Mouse (Mus musculus) bone marrow, adult 2 months (tissue): ENCODE measurements around the gene Chd4. TPM values are rescaled to one million over a fixed set of nuclear protein-coding genes. Genes with fewer than 3 reads are reported as not detected.

ENCODE experiments used
- H3K27ac ChIP-seq: fragments of 200-500 bp; 2 replicates; pipeline ENCODE4 v1.5.1; 2012; ENCODE audit warnings: low read depth, mild to moderate bottlenecking, control low read depth, inconsistent platforms, low read length; ENCODE audit not compliant: control insufficient read depth, poor library complexity, insufficient read depth
- H3K4me1 ChIP-seq: fragments of 200-500 bp; 2 replicates; pipeline ENCODE4 v1.6.1; 2011; ENCODE audit warnings: low read length; ENCODE audit not compliant: control insufficient read depth, insufficient read depth
- H3K4me3 ChIP-seq: fragments of 200-500 bp; replicated peaks from 2 replicates; pipeline ENCODE3; 2011; ENCODE audit warnings: mild to moderate bottlenecking, low read depth, low read length, control low read depth; ENCODE audit not compliant: control insufficient read depth
- CTCF ChIP-seq: fragments of 200-500 bp; IDR thresholded peaks from 2 replicates; pipeline ENCODE4 v1.5.1; 2011; ENCODE audit warnings: low read length, control low read depth; ENCODE audit not compliant: control insufficient read depth, insufficient read depth
- POLR2A ChIP-seq: fragments of 200-500 bp; IDR thresholded peaks from 2 replicates; pipeline ENCODE4 v1.6.1; 2011; ENCODE audit warnings: low read depth, mild to moderate bottlenecking, control low read depth, low read length, borderline replicate concordance; ENCODE audit not compliant: control insufficient read depth
- WGBS: fragments of 180-500 bp; shearing (Covaris S2); methylation state at CpG from one replicate; pipeline ENCODE4 v1.1.7; 2018; 5-methylcytosine and 5-hydroxymethylcytosine counted together
- polyA plus RNA-seq: library from polyadenylated mRNA; stranded (reverse); fragments of >200 nt; gene quantifications from 2 replicates; pipeline ENCODE4 v1.2.4, GENCODE M21; 2011; ENCODE audit warnings: low replicate concordance; ENCODE audit not compliant: missing spikeins, insufficient read depth, insufficient read length

Chd4 gene
- polyA plus RNA-seq, 1 experiment: 106 TPM

DNA sequence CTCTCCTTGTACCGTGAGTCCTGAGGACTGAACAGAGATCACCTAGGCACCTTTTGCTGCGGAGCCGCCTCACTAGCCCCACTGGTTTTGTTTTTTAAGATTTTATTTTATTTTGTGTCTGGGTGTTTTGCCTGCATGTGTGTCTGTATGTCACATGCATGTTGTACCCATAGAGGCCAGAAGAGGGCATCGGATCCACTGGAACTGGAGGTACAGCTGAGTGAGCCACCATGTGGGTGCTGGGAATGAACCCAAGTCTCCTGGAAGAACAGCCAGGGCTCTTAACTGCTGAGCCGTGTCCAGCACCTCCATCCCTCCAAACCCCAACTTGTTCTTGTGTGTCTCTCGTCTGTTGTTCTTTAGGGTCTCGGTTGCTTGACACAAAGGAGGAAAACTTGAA is 15.1 kb downstream of the Chd4 start:
- WGBS: 91% methylated on average over 7 of the region's 7 CpGs
- Histone ChIP-seq H3K4me1 (peaks cover 2% of the 10 kb centered on the region; the same call in 1 of the 2 replicates), H3K27ac (no peak overlapping the region), H3K4me3 (no peak overlapping the region)
- TF ChIP-seq CTCF (peak; percentile 41), POLR2A (no peak)

DNA sequence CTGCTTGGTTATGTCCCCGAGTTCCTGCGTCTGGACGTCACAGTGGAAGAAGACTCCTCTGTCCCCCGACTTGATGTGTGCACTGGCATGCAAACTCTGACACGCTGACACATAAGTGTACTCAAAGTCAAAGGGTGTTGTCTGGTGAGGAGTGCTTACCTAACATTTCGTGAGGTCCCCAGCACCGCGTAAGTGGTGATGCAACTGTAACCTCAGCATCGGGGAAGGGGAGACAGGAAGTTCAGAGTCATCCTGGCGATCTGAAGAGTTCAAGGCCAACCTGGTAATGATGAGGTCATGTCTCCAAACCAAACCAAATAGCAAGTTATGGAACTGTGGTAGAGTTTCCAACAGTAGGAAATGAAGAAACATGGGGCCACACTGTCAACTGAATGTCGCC is 16.8 kb downstream of the Chd4 start:
- Histone ChIP-seq H3K4me3 (no peak overlapping the region), H3K27ac (no peak overlapping the region; the same call in 1 of the 2 replicates), H3K4me1 (peaks cover 2% of the 10 kb centered on the region; the same call in 1 of the 2 replicates)
- TF ChIP-seq CTCF (no peak), POLR2A (no peak)
- WGBS: 59% methylated on average over 11 of the region's 11 CpGs

DNA sequence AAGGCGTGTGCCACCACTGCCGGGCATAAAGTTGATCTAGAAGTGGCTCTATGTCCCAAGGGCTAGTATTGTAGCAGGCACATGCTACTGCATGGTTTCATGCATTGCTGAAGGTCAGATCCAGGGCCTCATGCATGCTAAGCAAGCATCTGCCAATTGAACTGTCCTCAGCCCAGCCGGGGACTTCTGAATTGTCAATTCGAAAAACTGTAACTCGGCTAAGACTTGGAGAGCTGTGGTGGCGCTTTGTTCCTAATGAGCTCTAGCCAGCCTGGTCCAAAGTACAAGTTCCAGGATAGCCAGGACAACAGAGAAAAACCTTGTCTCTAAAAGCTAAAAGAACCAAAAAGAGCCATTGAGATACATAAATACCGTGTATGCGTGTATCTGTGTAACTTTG is 23.6 kb downstream of the Chd4 start:
- WGBS: 90% methylated on average over 8 of the region's 8 CpGs

DNA sequence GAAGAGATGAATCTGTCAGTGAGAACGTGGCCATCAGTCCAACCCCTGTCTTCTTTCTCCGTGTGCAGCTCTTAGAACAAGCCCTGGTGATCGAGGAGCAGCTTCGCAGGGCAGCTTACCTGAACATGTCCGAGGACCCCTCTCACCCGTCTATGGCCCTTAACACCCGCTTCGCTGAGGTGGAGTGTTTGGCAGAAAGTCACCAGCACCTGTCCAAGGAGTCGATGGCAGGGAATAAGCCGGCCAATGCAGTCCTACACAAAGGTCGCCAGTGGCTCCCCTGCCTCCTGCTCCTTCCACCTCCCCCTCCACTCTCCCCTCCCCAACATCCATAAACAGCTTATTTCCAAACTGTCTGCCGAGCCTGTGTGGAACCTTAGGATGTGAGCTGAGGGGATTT is 32.9 kb downstream of the Chd4 start:
- no peak overlapping the region for H3K4me3 ChIP-seq
- H3K4me1 ChIP-seq: no peaks in the 10 kb centered on the region
- 93% methylated on average over 12 of the region's 12 CpGs for WGBS
- H3K27ac ChIP-seq: no peak overlapping the region
- TF ChIP-seq CTCF (no peak), POLR2A (no peak)

More for the DNA sequence above, 23.6 kb downstream of the Chd4 start:
- Histone ChIP-seq H3K27ac (no peak overlapping the region), H3K4me3 (no peak overlapping the region), H3K4me1 (no peaks in the 10 kb centered on the region; the same call in 1 of the 2 replicates)
- TF ChIP-seq CTCF: no peak
- TF ChIP-seq POLR2A: no peak

DNA sequence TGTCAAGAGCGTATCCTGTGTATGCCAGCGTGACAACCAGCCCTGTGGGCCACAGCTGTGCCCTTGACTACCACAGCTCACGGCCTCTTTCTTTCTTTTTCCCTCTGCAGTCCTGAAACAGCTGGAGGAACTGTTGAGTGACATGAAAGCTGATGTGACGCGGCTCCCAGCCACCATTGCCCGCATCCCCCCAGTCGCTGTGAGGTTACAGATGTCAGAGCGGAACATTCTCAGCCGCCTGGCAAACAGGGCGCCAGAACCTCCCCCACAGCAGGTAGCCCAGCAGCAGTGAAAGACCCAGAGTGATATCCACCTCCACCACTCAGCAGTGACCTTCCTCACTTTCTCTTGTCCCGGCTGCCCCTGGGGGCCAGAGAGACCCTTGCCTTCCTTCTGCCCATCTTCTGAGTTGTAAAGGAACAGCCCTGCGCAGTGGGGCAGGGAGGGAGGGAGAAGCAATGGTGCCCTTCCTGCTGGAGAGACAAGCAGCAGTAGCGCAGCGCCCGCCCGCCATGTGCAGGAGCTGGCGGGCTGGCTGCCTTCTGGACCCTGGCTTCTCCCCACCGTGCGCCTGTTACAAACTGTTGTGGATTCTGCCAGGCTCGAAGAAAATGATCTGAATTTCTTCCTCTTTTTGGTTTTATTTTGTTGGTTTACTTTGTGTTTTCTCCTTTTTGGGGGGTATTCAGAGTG is 34.1 kb downstream of the Chd4 start:
- Histone ChIP-seq H3K4me3 (no peak overlapping the region), H3K27ac (0 out of 2 replicates have a peak overlapping the region, but pooled peaks have one; percentile 4), H3K4me1 (no peaks in the 10 kb centered on the region)
- TF ChIP-seq CTCF: no peak
- TF ChIP-seq POLR2A: no peak
- 82% methylated on average over 20 of the region's 20 CpGs for WGBS

DNA sequence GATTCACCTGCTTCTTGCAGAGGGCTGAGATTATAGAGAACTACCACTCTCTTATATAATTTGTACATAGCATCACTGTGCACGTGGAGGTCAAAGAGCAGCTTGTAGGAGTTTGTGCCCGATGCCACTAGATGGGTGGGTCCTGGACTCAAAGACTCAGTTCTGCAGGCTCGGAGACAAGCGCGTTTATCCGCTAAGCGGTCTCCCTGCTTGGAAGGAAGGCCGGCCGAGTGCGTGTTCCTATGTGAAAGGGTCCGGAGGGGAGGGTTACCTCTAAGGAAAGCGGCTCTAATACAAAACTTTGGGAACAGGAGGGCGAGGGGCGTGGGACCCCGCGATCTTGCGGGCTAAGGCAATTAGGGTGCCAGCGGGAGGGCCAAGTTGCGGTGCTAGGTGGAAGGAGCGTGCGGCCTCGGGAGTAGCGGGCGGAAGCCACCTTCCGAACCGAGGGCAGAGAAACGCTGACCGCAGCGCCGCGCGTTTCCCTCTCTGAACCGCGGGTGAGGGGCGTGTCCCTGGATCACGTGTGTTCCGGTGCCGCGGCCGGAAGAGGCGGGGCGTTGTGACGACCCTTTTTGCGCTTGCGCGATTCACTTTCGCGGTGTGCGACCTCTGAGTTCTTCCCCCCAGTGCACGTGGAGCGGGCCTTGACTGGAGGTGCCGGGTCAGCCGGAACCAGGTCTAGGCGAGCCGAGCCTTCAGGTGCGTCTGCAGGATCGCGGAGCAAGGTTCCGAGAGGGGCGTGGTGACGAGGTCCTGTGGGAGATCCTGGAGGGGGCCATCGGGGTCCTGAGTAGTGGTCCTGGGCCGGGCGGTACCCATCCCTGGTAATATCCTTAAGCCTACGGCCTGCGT is 35.7 kb downstream of the Chd4 start, which contains the start of gene Nop2:
Nop2 (plus strand) TSS at position 608 of the 855 bp plus-strand sequence.
- Histone ChIP-seq H3K4me3 (peak within 1 kb of the TSS; percentile 93), H3K27ac (peak within 1 kb of the TSS; percentile 82), H3K4me1 (no peaks in the 10 kb centered on the region)
- under 1% methylated on average over 66 of the region's 66 CpGs for WGBS
- TF ChIP-seq CTCF: no peak
- peak; percentile 83; the same call in 1 of the 2 replicates for TF ChIP-seq POLR2A

DNA sequence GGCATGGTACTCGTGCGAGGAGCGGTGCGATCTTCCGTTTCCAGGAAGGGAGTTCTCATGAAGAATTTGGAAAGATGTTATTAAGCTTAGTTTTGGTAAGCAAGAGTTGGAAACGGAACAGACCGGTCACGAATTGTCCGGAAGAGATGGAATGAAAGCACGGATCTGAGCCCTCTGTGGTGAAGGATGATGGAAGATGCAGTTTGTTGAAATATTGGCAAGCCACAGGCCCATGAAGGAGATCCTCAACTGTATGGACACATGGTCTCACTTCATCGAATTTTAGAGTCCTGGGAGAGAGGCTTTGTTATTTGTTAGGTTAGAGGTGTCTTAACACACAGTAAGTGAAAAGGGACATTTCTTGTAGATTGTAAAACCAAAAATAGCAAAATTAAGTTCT is 36.7 kb downstream of the Chd4 start:
- TF ChIP-seq POLR2A: no peak
- Histone ChIP-seq H3K4me1 (no peaks in the 10 kb centered on the region), H3K27ac (no peak overlapping the region), H3K4me3 (peak overlapping the region; percentile 93)
- WGBS: 2% methylated on average over 11 of the region's 11 CpGs

DNA sequence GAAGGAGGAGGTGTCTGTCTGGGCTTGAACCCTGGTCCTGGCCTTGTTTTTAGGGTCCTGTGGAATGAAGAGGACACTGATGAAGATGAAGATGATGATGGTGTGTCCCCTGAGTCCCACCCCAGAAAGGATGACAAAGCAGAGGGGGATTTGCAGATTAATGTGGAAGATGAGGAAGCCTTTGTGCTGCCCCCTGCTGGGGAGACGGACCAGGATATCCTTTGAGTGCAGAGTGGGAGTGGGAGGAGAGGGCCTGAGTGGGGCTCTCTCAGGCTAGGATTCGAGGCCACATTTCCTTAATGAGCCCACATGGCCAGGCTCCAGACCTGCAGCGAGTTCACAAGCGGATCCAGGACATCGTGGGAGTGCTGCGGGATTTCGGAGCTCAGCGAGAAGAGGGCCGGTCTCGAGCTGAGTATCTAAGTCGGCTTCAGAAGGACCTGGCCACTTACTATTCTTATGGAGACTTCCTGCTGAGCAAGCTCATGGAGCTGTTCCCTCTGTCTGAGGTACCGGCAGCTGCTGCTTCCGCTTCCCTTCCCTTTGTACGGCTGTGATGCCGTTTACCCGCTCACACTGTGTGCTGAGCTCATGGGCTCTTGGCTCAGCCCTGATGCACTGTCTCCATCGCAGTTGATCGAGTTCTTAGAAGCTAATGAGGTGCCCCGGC is 41.4 kb downstream of the Chd4 start:
- 89% methylated on average over 19 of the region's 19 CpGs for WGBS
- TF ChIP-seq CTCF (peak; percentile 66; the same call in 1 of the 2 replicates), POLR2A (no peak)
- no peak overlapping the region for H3K27ac ChIP-seq
- H3K4me1 ChIP-seq: no peaks in the 10 kb centered on the region
- H3K4me3 ChIP-seq: no peak overlapping the region
